Mouse (Mus musculus): ENCODE results near the gene Usp12. TPM values are rescaled to one million over a fixed set of nuclear protein-coding genes. Genes with fewer than 3 reads are reported as not detected.

The Usp12 gene
- polyA plus RNA-seq, 1 experiment from 2014 or later: 17.5 TPM

DNA sequence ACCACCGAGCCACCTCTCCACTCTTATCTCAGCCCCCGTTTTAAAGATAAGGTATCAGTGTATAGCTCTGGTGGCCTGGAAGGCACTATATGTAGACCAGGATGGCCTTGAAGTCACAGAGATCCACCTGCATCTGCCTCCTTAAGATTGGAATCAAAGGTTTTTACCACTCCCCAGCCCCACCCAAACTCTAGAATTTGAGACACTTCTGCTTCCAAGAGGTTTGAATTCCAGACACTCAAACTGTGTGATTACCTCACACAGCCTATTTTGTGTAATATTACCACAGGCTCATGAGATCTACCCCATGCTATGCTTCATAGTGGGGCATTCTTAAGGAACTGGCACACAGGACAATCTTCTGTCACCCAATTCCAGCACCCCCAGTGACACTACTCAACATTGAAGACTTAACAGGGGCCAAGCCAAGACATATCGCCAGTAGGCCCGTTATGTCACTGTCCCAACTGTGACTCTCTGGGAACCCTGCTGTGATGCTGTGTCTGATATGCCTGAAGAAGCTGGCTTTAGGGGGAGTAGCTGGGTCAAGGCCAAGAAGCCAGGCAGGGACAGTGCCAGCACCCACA is 95.3 kb downstream of the Usp12 start:
- Histone ChIP-seq H3K4me2 (ENCODE audit: low read length) (no peak overlapping the region), H3K36me3 (ENCODE audit: control insufficient read depth, insufficient read depth) (no peaks in the 10 kb centered on the region), H3K4me1 (replicated peaks; ENCODE audit: control insufficient read depth, insufficient read depth, low read length) (no peaks in the 10 kb centered on the region), H3K4me3 (replicated peaks; ENCODE audit: low read length) (no peak overlapping the region), H3K27me3 (replicated peaks; ENCODE audit: control insufficient read depth, insufficient read depth, low read length) (no peaks in the 10 kb centered on the region), H3K27ac (ENCODE audit: low read length) (no peak overlapping the region), H3K9ac (replicated peaks; ENCODE audit: low read depth, low read length) (no peak overlapping the region), H3K9me3 (ENCODE audit: control insufficient read depth, low read length) (no peaks in the 10 kb centered on the region)
- WGBS: 85% methylated on average over 4 of the region's 4 CpGs
- no peak for ATAC-seq

DNA sequence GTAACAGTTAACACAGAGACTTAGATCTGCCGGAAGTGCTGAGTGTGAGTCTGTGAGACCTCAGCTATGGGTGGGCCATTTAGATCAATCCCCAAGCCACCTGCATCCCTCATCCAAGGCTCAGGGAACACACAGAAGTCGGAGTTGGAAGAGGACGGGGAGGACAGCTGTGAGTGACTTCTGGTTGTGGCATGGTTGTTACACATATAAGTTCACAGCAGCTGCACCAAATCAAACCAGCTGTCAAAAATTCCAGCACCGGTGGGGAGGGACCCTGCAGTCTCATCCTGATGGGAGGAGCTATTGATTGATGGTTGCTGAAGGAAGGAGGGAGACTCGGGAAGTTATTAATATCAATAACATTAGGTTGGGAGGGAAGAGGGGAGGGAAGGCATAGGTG is 99.3 kb downstream of the Usp12 start:
- H3K27me3 ChIP-seq (replicated peaks; ENCODE audit: control insufficient read depth, insufficient read depth, low read length): no peaks in the 10 kb centered on the region
- H3K9me3 ChIP-seq (ENCODE audit: control insufficient read depth, low read length): no peaks in the 10 kb centered on the region
- no peak overlapping the region for H3K4me2 ChIP-seq (ENCODE audit: low read length)
- H3K4me3 ChIP-seq (replicated peaks; ENCODE audit: low read length): no peak overlapping the region
- no peaks in the 10 kb centered on the region for H3K4me1 ChIP-seq (replicated peaks; ENCODE audit: control insufficient read depth, insufficient read depth, low read length)
- H3K36me3 ChIP-seq (ENCODE audit: control insufficient read depth, insufficient read depth): no peaks in the 10 kb centered on the region
- H3K27ac ChIP-seq (ENCODE audit: low read length): no peak overlapping the region
- no peak for ATAC-seq
- 79% methylated on average over 5 of the region's 5 CpGs for WGBS
- H3K9ac ChIP-seq (replicated peaks; ENCODE audit: low read depth, low read length): no peak overlapping the region

DNA sequence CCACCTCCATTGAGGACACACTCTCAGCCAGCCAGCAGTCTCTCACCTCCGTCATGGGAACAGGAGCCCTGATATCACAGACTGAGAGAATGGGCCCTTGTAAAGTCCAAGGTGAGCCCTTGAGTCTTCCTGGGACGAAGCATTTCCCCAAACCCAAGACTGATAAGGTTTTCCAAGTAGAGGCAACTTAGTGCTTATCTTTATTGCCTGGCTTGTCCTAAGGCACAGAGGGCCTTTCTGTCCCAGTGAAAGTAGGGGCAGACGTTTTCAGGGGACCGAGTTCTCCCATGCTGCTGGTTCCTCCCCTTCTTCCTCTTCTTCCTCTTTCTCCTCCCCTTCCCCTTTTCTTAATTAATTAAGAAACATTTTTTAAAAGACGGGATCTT is 101.8 kb downstream of the Usp12 start:
- Histone ChIP-seq H3K4me2 (ENCODE audit: low read length) (no peak overlapping the region), H3K36me3 (ENCODE audit: control insufficient read depth, insufficient read depth) (no peaks in the 10 kb centered on the region), H3K9ac (replicated peaks; ENCODE audit: low read depth, low read length) (no peak overlapping the region), H3K27ac (ENCODE audit: low read length) (no peak overlapping the region), H3K4me3 (replicated peaks; ENCODE audit: low read length) (no peak overlapping the region), H3K4me1 (replicated peaks; ENCODE audit: control insufficient read depth, insufficient read depth, low read length) (no peaks in the 10 kb centered on the region), H3K27me3 (replicated peaks; ENCODE audit: control insufficient read depth, insufficient read depth, low read length) (no peaks in the 10 kb centered on the region), H3K9me3 (ENCODE audit: control insufficient read depth, low read length) (no peaks in the 10 kb centered on the region)
- 82% methylated on average over 5 of the region's 5 CpGs for WGBS
- ATAC-seq: no peak

DNA sequence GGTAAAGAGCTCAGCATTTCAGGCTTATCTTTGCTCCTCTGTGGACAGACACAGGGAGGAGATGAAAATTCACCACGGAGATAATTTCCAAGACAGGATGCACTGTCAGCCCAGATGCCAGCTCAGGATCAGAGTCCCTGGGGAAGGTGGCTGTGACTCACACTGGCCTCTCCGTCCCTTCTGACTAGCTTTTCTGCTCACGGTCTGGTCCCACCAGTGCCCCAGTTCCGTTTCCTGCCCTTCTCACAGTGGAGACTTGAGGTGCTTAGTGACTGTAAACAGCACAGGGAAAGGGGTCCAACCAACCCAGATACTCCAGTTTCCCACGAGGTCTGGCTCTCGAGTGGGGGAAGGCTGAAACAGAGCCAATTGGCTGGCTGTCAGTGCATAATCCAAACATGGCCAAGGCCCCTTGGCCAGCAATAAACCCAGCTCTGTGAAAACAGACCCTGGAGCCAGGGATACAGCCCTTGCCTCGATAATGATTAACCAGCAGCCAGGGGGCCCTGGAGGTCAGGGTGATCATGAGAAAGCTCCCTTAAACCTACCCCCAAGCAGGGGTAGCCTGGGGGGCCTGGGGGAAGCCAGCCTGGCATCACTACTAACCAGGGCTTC is 102.3 kb downstream of the Usp12 start:
- Histone ChIP-seq H3K9ac (replicated peaks; ENCODE audit: low read depth, low read length) (no peak overlapping the region), H3K4me1 (replicated peaks; ENCODE audit: control insufficient read depth, insufficient read depth, low read length) (no peaks in the 10 kb centered on the region), H3K9me3 (ENCODE audit: control insufficient read depth, low read length) (no peaks in the 10 kb centered on the region), H3K4me2 (ENCODE audit: low read length) (no peak overlapping the region), H3K27me3 (replicated peaks; ENCODE audit: control insufficient read depth, insufficient read depth, low read length) (no peaks in the 10 kb centered on the region), H3K4me3 (replicated peaks; ENCODE audit: low read length) (no peak overlapping the region), H3K36me3 (ENCODE audit: control insufficient read depth, insufficient read depth) (no peaks in the 10 kb centered on the region), H3K27ac (ENCODE audit: low read length) (no peak overlapping the region)
- WGBS: 52% methylated on average over 7 of the region's 7 CpGs
- ATAC-seq: no peak

DNA sequence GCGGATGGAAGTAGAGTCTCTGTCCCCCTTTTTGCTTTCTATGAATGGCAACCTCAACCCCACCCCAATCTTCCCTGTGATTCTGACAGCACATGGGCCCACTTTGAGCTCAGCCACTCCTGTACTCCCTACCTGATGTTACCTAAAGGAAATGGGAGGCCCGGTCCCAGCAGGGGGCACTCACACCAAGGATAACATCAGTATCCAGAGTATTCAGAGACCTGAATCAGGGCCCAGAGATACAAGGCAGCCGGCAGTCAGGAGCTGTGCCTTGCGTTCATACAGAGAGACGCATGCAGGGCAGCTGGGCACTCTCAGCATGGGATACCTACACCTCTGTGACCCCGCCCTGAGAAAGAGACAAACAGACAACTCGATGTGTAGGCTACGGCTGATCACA is 103.1 kb downstream of the Usp12 start:
- H3K36me3 ChIP-seq (ENCODE audit: control insufficient read depth, insufficient read depth): no peaks in the 10 kb centered on the region
- H3K4me3 ChIP-seq (replicated peaks; ENCODE audit: low read length): no peak overlapping the region
- WGBS: 72% methylated on average over 8 of the region's 8 CpGs
- no peaks in the 10 kb centered on the region for H3K9me3 ChIP-seq (ENCODE audit: control insufficient read depth, low read length)
- no peak for ATAC-seq
- H3K9ac ChIP-seq (replicated peaks; ENCODE audit: low read depth, low read length): no peak overlapping the region
- no peaks in the 10 kb centered on the region for H3K27me3 ChIP-seq (replicated peaks; ENCODE audit: control insufficient read depth, insufficient read depth, low read length)
- no peak overlapping the region for H3K27ac ChIP-seq (ENCODE audit: low read length)
- H3K4me2 ChIP-seq (ENCODE audit: low read length): no peak overlapping the region
- H3K4me1 ChIP-seq (replicated peaks; ENCODE audit: control insufficient read depth, insufficient read depth, low read length): no peaks in the 10 kb centered on the region

DNA sequence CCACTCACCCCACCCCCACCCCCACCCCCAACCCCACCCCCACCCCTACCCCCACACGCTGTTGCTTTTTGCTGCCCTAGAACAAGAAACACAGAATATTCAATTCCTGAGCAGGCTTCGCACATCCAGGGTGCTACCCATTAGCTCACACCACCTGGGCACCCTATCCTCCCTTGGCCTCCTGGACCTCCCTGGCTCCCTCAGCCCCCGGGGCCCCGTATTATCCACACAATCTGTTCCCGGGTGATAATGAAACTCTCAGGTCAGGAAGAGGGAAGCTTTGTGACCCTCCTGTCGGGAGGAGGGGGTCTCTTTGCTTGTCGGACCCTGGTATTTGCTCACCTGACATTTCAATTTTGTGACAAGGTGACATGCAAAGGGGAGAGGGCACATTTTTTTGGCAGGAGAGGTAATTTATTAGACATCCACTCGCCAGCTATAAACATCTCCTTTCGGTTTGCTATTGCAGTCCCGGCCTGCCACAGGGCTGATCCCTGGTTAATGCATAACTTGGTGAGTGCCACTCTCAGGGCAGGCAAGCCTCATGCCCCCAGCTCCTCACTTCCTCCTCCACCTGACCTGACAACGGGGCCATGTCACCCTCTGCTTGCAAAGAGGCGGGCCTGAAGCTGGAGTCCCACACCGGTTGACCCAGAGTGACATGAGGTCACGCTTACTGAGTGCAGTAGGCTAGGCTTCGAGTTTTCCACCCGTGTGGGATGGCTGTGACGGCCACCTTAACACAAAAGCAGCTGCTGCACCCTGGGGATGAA is 107.1 kb downstream of the Usp12 start:
- Histone ChIP-seq H3K9me3 (ENCODE audit: control insufficient read depth, low read length) (no peaks in the 10 kb centered on the region), H3K4me2 (ENCODE audit: low read length) (no peak overlapping the region), H3K27ac (ENCODE audit: low read length) (no peak overlapping the region), H3K9ac (replicated peaks; ENCODE audit: low read depth, low read length) (no peak overlapping the region), H3K4me1 (replicated peaks; ENCODE audit: control insufficient read depth, insufficient read depth, low read length) (no peaks in the 10 kb centered on the region), H3K4me3 (replicated peaks; ENCODE audit: low read length) (no peak overlapping the region), H3K36me3 (ENCODE audit: control insufficient read depth, insufficient read depth) (no peaks in the 10 kb centered on the region), H3K27me3 (replicated peaks; ENCODE audit: control insufficient read depth, insufficient read depth, low read length) (no peaks in the 10 kb centered on the region)
- ATAC-seq: no peak
- WGBS: 70% methylated on average over 17 of the region's 17 CpGs

DNA sequence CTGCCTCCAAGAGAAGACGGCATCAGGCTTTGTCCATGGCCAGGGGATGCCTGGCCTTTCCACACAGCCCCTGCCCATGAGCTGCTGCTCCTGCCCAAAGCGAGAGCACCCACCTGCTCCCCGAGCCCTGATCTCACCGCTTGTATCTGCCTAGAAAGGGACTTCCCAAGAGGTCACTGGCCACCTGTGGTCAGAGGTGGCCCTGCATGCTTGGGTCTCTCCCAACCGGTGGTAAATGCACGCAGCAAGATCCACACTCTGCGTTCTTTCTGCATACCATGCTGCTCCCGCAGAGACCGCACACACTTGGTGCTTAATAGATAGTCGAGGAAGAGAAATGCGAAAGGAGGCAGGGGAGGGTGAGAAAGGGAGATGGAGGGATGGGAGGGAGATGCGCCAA is 107.9 kb downstream of the Usp12 start:
- no peaks in the 10 kb centered on the region for H3K27me3 ChIP-seq (replicated peaks; ENCODE audit: control insufficient read depth, insufficient read depth, low read length)
- ATAC-seq: no peak
- 87% methylated on average over 12 of the region's 12 CpGs for WGBS
- no peaks in the 10 kb centered on the region for H3K9me3 ChIP-seq (ENCODE audit: control insufficient read depth, low read length)
- H3K27ac ChIP-seq (ENCODE audit: low read length): no peak overlapping the region
- no peaks in the 10 kb centered on the region for H3K4me1 ChIP-seq (replicated peaks; ENCODE audit: control insufficient read depth, insufficient read depth, low read length)
- H3K9ac ChIP-seq (replicated peaks; ENCODE audit: low read depth, low read length): no peak overlapping the region
- no peak overlapping the region for H3K4me2 ChIP-seq (ENCODE audit: low read length)
- no peak overlapping the region for H3K4me3 ChIP-seq (replicated peaks; ENCODE audit: low read length)
- H3K36me3 ChIP-seq (ENCODE audit: control insufficient read depth, insufficient read depth): no peaks in the 10 kb centered on the region

Other genes starting within 250 kb of the Usp12 start
- gene Gm3415, start 238.9 kb downstream of the Usp12 start, polyA plus RNA-seq (2015; fragmentation: Nextera tagmentation; extraction: Ambion mirVana): not detected in 2 replicates
- 37.0 and 42.5 TPM in 2 replicates for gene Gpr12, start 209.8 kb downstream of the Usp12 start, polyA plus RNA-seq (2015; fragmentation: Nextera tagmentation; extraction: Ambion mirVana)
- gene Rpl21, start 37.9 kb upstream of the Usp12 start, polyA plus RNA-seq (2015; fragmentation: Nextera tagmentation; extraction: Ambion mirVana): 320 and 325 TPM in 2 replicates
- 11.0 and 11.4 TPM in 2 replicates for gene Rasl11a, start 50.1 kb upstream of the Usp12 start, polyA plus RNA-seq (2015; fragmentation: Nextera tagmentation; extraction: Ambion mirVana)
- 118 and 123 TPM in 2 replicates for gene Gtf3a, start 153.7 kb upstream of the Usp12 start, polyA plus RNA-seq (2015; fragmentation: Nextera tagmentation; extraction: Ambion mirVana)
- 28.7 and 31.6 TPM in 2 replicates for gene Mtif3, start 168.8 kb upstream of the Usp12 start, polyA plus RNA-seq (2015; fragmentation: Nextera tagmentation; extraction: Ambion mirVana)

All from forebrain, embryonic 16.5 days (tissue).